Mouse (Mus musculus) E14TG2a.4 (cell line): ENCODE results near the gene Bola2.

Source experiments
- CTCF ChIP-seq: conservative IDR thresholded peaks from 2 replicates; pipeline ENCODE4 v1.5.1; 2014; ENCODE audit warnings: low read length
- POU5F1 ChIP-seq: IDR thresholded peaks from 2 replicates; pipeline ENCODE4 v1.6.1; 2014; ENCODE audit warnings: low read length, borderline replicate concordance

- TF ChIP-seq CTCF = no peak
- no peak for TF ChIP-seq POU5F1
Observed at GRCm38 (mm10) chr7:126746798-126747197, 51.6 kb downstream of the Bola2 start.
